Mouse (Mus musculus) MEL (cell line): ENCODE measurements around the gene Btbd6. TPM values are rescaled to one million over a fixed set of nuclear protein-coding genes. Genes with fewer than 3 reads are reported as not detected.

ENCODE experiments used
- DNase-seq: peaks from one replicate; pipeline ENCODE4 v3.0.0; 2011; ENCODE audit warnings: low read depth, low spot score
- H3K27ac ChIP-seq: 2 replicates; pipeline ENCODE4 v1.5.1; 2012; ENCODE audit warnings: low read depth, mild to moderate bottlenecking, control low read depth, low read length, moderate library complexity; ENCODE audit not compliant: control insufficient read depth
- H3K27me3 ChIP-seq, 2 experiments: fragments of 150-350 bp in 1 of 2; sonication (generic) in 1 of 2; 2 replicates each; pipeline ENCODE4 v1.6.1; 2012; ENCODE audit warnings: low read length in 2 of 2, mild to moderate bottlenecking in 2 of 2, improper control_type of control experiment in 1 of 2, moderate library complexity in 1 of 2; ENCODE audit not compliant: insufficient read depth in 2 of 2, control insufficient read depth in 1 of 2
- H3K36me3 ChIP-seq, 2 experiments: 2 replicates each; pipeline ENCODE4 v1.6.1; 2012 to 2014; ENCODE audit warnings: low read length in 2 of 2, improper control_type of control experiment in 1 of 2, inconsistent platforms in 1 of 2, mild to moderate bottlenecking in 1 of 2; ENCODE audit not compliant: insufficient read depth in 2 of 2, control insufficient read depth in 1 of 2
- H3K4me1 ChIP-seq, 2 experiments: fragments of 150-350 bp in 1 of 2; sonication (generic) in 1 of 2; 2 replicates each; pipeline ENCODE4 v1.6.1; 2012; ENCODE audit warnings: low read length in 2 of 2, improper control_type of control experiment in 1 of 2, mild to moderate bottlenecking in 1 of 2; ENCODE audit not compliant: insufficient read depth in 2 of 2, control insufficient read depth in 1 of 2
- H3K4me3 ChIP-seq, 2 experiments: fragments of 150-350 bp in 1 of 2; sonication (generic) in 1 of 2; 2 replicates each; pipeline ENCODE4 v1.5.1; 2012; ENCODE audit warnings: low read depth in 2 of 2, low read length in 2 of 2, mild to moderate bottlenecking in 2 of 2, moderate library complexity in 2 of 2, control low read depth in 1 of 2, improper control_type of control experiment in 1 of 2; ENCODE audit not compliant: control insufficient read depth in 1 of 2, insufficient read depth in 1 of 2
- H3K79me2 ChIP-seq: 2 replicates; pipeline ENCODE4 v1.6.1; 2012; ENCODE audit warnings: mild to moderate bottlenecking, low read length, moderate library complexity; ENCODE audit not compliant: control insufficient read depth, poor library complexity, insufficient read depth
- H3K9ac ChIP-seq: 2 replicates; pipeline ENCODE4 v1.6.1; 2012; ENCODE audit warnings: low read depth, mild to moderate bottlenecking, control low read depth, low read length, moderate library complexity; ENCODE audit not compliant: control insufficient read depth, poor library complexity, severe bottlenecking
- H3K9me3 ChIP-seq: fragments of 150-350 bp; sonication (generic); replicated peaks from 2 replicates; pipeline ENCODE4 v1.6.1; 2012; ENCODE audit warnings: mild to moderate bottlenecking, low read length, improper control_type of control experiment, moderate library complexity; ENCODE audit not compliant: insufficient read depth
- CTCF ChIP-seq, 3 experiments: IDR thresholded peaks in 2 of 3; conservative IDR thresholded peaks in 1 of 3; 2 replicates each; pipeline ENCODE4 v1.5.1; 2011 to 2012; ENCODE audit warnings: low read length in 3 of 3, low read depth in 2 of 3, mild to moderate bottlenecking in 2 of 3, improper control_type of control experiment in 1 of 3, inconsistent platforms in 1 of 3, mixed read lengths in 1 of 3, moderate library complexity in 1 of 3; ENCODE audit not compliant: control insufficient read depth in 1 of 3, insufficient read depth in 1 of 3, poor library complexity in 1 of 3, severe bottlenecking in 1 of 3
- EP300 ChIP-seq, 2 experiments: IDR thresholded peaks; 2 replicates each; pipeline ENCODE4 v1.6.1; 2011; ENCODE audit warnings: improper control_type of control experiment in 2 of 2, low read length in 2 of 2, low read depth in 1 of 2, mild to moderate bottlenecking in 1 of 2
- ETS1 ChIP-seq: IDR thresholded peaks from 2 replicates; pipeline ENCODE4 v1.6.1; 2012; ENCODE audit warnings: low read depth, mild to moderate bottlenecking, inconsistent platforms, low read length, improper control_type of control experiment, moderate library complexity
- GABPA ChIP-seq: IDR thresholded peaks from 2 replicates; pipeline ENCODE4 v1.6.1; 2012; ENCODE audit warnings: low read depth, mild to moderate bottlenecking, inconsistent platforms, low read length, improper control_type of control experiment, moderate library complexity
- GATA1 ChIP-seq: IDR thresholded peaks from 2 replicates; pipeline ENCODE4 v1.6.1; 2011; ENCODE audit warnings: low read depth, low read length, improper control_type of control experiment
- JUND ChIP-seq: IDR thresholded peaks from 2 replicates; pipeline ENCODE4 v1.6.1; 2011; ENCODE audit warnings: low read depth, mild to moderate bottlenecking, improper control_type of control experiment, low read length
- KAT2A ChIP-seq: conservative IDR thresholded peaks from 2 replicates; pipeline ENCODE4 v1.6.1; 2012; ENCODE audit warnings: low read depth, low read length, improper control_type of control experiment, inconsistent platforms
- MAX ChIP-seq: IDR thresholded peaks from 2 replicates; pipeline ENCODE4 v1.6.1; 2011; ENCODE audit warnings: low read length, improper control_type of control experiment
- MAZ ChIP-seq: IDR thresholded peaks from 2 replicates; pipeline ENCODE4 v1.6.1; 2012; ENCODE audit warnings: low read depth, mild to moderate bottlenecking, inconsistent platforms, low read length, improper control_type of control experiment
- MXI1 ChIP-seq: IDR thresholded peaks from 2 replicates; pipeline ENCODE4 v1.6.1; 2011; ENCODE audit warnings: mild to moderate bottlenecking, low read depth, low read length, improper control_type of control experiment
- MYC ChIP-seq: IDR thresholded peaks from 2 replicates; pipeline ENCODE4 v1.6.1; 2011; ENCODE audit warnings: low read depth, mild to moderate bottlenecking, low read length, improper control_type of control experiment, moderate library complexity
- NELFE ChIP-seq: IDR thresholded peaks from 2 replicates; pipeline ENCODE4 v1.6.1; 2011; ENCODE audit warnings: low read depth, low read length, improper control_type of control experiment
- POLR2A ChIP-seq, 2 experiments: IDR thresholded peaks; 2 replicates each; pipeline ENCODE4 v1.6.1; 2011 to 2012; ENCODE audit warnings: low read length in 2 of 2, mild to moderate bottlenecking in 2 of 2, control low read depth in 1 of 2, improper control_type of control experiment in 1 of 2, low read depth in 1 of 2, moderate library complexity in 1 of 2; ENCODE audit not compliant: control insufficient read depth in 1 of 2, insufficient read depth in 1 of 2, poor library complexity in 1 of 2
- POLR2AphosphoS2 ChIP-seq: IDR thresholded peaks from 2 replicates; pipeline ENCODE4 v1.6.1; 2011; ENCODE audit warnings: low read length, improper control_type of control experiment
- SIN3A ChIP-seq: IDR thresholded peaks from 2 replicates; pipeline ENCODE4 v1.6.1; 2012; ENCODE audit warnings: low read length, improper control_type of control experiment, inconsistent platforms
- TAL1 ChIP-seq: IDR thresholded peaks from 2 replicates; pipeline ENCODE4 v1.6.1; 2012; ENCODE audit warnings: mild to moderate bottlenecking, inconsistent platforms, low read length, moderate library complexity, mixed read lengths
- TBP ChIP-seq: IDR thresholded peaks from 2 replicates; pipeline ENCODE4 v1.8.0; 2011; ENCODE audit warnings: low read depth, low read length, improper control_type of control experiment
- UBTF ChIP-seq: IDR thresholded peaks from 2 replicates; pipeline ENCODE4 v1.6.1; 2012; ENCODE audit warnings: low read depth, mild to moderate bottlenecking, inconsistent platforms, low read length, improper control_type of control experiment, moderate library complexity, borderline replicate concordance; ENCODE audit not compliant: insufficient read depth
- USF1 ChIP-seq: IDR thresholded peaks from 2 replicates; pipeline ENCODE4 v1.6.1; 2014; ENCODE audit warnings: low read depth, mild to moderate bottlenecking, inconsistent platforms, low read length, improper control_type of control experiment, moderate library complexity
- ZC3H11A ChIP-seq: IDR thresholded peaks from 2 replicates; pipeline ENCODE4 v1.6.1; 2012; ENCODE audit warnings: low read depth, mild to moderate bottlenecking, inconsistent platforms, low read length, improper control_type of control experiment
- ZNF384 ChIP-seq: IDR thresholded peaks from 2 replicates; pipeline ENCODE4 v1.6.1; 2012; ENCODE audit warnings: low read depth, mild to moderate bottlenecking, inconsistent platforms, low read length, improper control_type of control experiment
- polyA plus RNA-seq, 2 experiments: library from polyadenylated mRNA; stranded (reverse) in 1 of 2; unstranded in 1 of 2; fragments of >175 nt in 1 of 2; fragments of >200 nt in 1 of 2; gene quantifications; 2 replicates each; pipeline versions ENCODE4 v1.2.1 to v1.2.4; 2012; ENCODE audit warnings: low replicate concordance in 2 of 2, low read depth in 1 of 2; ENCODE audit not compliant: insufficient read length in 2 of 2, insufficient read depth in 1 of 2, missing spikeins in 1 of 2
- total RNA-seq: library from RNA; depleted of rRNA; stranded (reverse); fragments of 300-350 nt; gene quantifications from 2 replicates; pipeline ENCODE4 v1.2.3, GENCODE M21; 2012

Btbd6 gene
- total and polyA plus RNA-seq, 3 experiments = 1.8 to 3.0 TPM; not detected in 1

DNA sequence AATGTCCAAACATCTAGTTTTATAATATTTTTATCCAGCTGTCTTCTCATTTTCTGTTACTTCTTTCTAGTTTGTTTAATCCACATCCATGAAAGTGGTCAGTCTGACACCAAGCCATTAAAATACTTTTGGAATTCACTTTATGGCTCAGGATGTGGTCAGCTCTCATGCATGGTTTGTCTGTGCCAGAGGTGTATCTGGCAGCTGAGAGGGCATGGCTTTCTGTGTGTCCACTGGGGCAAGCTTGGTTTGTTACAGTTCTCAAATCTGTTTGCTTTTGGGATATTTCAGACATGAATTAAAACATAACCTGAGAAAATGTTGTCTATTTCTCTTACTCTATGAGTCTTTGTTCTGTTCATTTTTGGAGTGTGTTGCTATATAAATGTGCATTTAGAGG lies 45.2 kb downstream of the Btbd6 start:
- Histone ChIP-seq H3K9ac (no peak overlapping the region), H3K4me1 (peaks cover 5 to 15% of the 10 kb centered on the region in 2 experiments; a peak in 3 of 4 replicates), H3K27me3 (no peaks in the 10 kb centered on the region), H3K4me3 (no peak overlapping the region), H3K9me3 (no peaks in the 10 kb centered on the region), H3K36me3 (peaks cover 0 to 3% of the 10 kb centered on the region in 2 experiments; a peak in 3 of 4 replicates), H3K79me2 (peaks cover 13% of the 10 kb centered on the region; the same call in 1 of the 2 replicates), H3K27ac (no peak overlapping the region)
- no peak for DNase-seq
- TF ChIP-seq ZNF384 (no peak), NELFE (no peak), ZC3H11A (no peak), MYC (no peak), CTCF (IDR thresholded peaks at IDR 0.05 in 2 of 3, conservative IDR thresholded peaks at IDR 0.05 in 1 of 3; ENCODE audit: control insufficient read depth in 1 of 3, insufficient read depth in 1 of 3, low read depth in 2 of 3, low read length in 3 of 3, poor library complexity in 1 of 3, severe bottlenecking in 1 of 3) (no peak)

DNA sequence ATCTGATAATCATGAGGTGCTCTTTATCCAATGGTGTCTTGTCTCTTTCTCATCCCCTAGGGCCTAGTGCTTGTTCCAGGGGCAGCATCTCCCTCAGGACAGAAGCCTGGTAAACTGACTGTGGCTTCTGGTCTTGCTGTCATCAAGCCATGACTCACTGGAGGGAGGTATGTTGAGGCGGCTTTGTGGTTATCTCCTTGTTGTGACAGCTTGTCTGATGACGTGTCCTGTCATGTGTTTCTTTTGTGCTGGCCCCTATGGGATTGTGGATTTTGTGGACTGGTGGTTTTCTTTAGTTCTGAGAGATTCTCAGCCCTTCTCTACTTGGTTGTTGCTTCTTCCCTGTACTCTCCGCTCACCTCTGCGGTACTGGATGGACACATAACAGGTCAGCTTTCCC lies 46.8 kb downstream of the Btbd6 start:
- Histone ChIP-seq H3K36me3 (peaks cover 0 to 3% of the 10 kb centered on the region in 2 experiments; a peak in 3 of 4 replicates), H3K27me3 (no peaks in the 10 kb centered on the region), H3K27ac (peak overlapping the region; percentile 8; the same call in 1 of the 2 replicates), H3K9ac (no peak overlapping the region), H3K4me1 (peaks cover 0 to 9% of the 10 kb centered on the region in 2 experiments; a peak in 2 of 4 replicates), H3K9me3 (no peaks in the 10 kb centered on the region), H3K79me2 (peaks cover 5% of the 10 kb centered on the region; the same call in 1 of the 2 replicates), H3K4me3 (no peak overlapping the region)
- TF ChIP-seq GABPA (no peak), USF1 (peak; percentile 72), UBTF (no peak), MAX (peak; percentile 77), MYC (no peak), TAL1 (peak; percentile 84), GATA1 (peak; percentile 59; the same call in 1 of the 2 replicates), EP300 (IDR thresholded peaks at IDR 0.05; ENCODE audit: low read depth in 1 of 2, low read length in 2 of 2) (peak; percentile 43 to 65), JUND (peak; percentile 86; the same call in 1 of the 2 replicates), ETS1 (peak; percentile 88), SIN3A (peak; percentile 93), ZC3H11A (0 out of 2 replicates have a peak, but pooled peaks have one; percentile 11), KAT2A (no peak), TBP (0 out of 2 replicates have a peak, but pooled peaks have one; percentile 18), POLR2AphosphoS2 (no peak), MXI1 (peak; percentile 86), MAZ (no peak), POLR2A (IDR thresholded peaks at IDR 0.05; ENCODE audit: control insufficient read depth in 1 of 2, insufficient read depth in 1 of 2, low read depth in 1 of 2, low read length in 2 of 2, poor library complexity in 1 of 2) (0 out of 4 replicates have a peak, but pooled peaks of 1 of the 2 experiments have one; percentile 3)
- DNase-seq = peak; percentile 88
